Mouse (Mus musculus) heart, adult 11 months (tissue): Measurements from ENCODE around the gene Vmn1r198.
"Not testable (repeated sequence)": the region's sequence is repeated elsewhere in the genome, so short reads cannot be mapped to it uniquely, and the experiment has no call there.

Experiments
- DNase-seq: peaks from one replicate; pipeline ENCODE4 v3.0.0; 2022

The Vmn1r198 gene

DNA sequence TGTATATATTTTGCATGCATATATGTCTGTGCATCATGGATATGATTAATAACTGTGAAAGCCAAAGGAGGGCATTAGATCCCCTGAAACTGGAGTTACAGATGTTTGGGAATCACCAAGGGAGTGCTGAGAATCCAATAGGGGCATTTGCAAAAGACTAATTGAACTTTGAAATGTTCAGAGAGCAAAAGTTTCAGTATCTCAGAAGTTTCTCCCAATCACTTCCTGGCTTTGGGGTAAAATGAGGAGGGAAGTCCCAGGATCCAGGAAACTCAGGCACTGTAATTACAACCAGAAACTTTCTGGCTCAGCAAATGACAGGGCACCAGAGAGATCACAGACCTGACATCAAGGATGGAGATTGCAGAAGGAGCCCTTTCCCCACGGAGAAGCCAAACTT, at the start of gene Vmn1r198:
Gene Vmn1r198 (plus strand): TSS at position 301 of the 400 bp plus-strand sequence.
- DNase-seq: no peak

DNA sequence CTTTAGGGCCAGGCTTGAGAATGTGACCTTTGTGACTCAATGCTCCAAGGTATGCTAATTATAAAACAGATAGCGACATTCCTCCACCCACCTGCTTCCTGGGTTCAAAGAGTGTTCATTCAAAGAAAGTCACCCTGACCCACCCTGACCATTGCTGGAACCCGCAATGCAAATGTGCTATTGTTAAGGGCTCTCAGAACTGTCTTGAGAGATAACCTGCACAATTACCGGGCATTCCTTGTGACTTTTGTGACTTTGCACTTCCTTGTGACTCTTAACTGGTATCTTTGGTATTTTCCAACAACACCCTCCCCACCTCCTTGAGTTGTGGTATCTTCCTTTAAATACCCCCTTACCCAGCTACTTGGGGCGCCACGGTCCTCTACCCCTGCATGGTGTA, 42.1 kb upstream of the Vmn1r198 start:
- not testable (repeated sequence) for DNase-seq

DNA sequence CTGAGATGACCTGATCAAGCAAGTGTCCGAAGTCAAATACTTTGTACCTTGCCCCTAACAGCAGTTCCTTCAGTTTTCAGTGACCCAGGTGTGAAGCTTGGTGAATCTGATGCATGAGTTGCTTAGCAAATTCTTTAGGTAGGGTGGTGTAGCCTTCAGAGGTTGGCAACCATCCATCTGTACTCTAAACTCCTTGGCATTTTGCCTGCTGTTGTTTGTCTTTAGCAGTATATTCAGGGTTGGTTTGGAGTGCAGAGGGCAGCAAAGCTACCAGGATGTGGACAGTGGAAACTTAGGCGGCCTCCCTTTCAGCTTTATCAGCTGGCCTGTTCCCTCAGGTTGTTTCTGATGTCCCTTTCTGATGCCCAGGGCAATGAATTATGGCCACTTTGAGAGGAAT, 34.8 kb upstream of the Vmn1r198 start:
- no peak for DNase-seq

DNA sequence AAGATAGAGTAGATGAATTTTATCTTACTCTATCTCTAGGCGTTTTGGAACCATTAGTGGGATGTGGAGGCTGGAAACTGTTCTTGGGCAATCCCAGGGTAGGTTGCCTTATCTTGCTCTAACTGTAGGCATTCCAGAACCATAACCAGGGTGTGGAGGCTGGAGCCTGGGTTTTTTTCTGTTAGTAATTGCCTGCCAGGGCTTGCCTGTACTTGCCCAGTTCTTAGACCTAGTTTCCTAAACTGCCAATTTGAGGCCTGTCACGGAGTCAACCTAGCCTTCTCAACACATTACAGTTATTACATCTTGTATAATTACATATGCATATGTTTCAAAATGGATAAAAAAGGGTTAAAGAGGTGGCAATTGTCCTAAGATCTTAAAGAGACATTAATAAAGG, 32.8 kb upstream of the Vmn1r198 start:
- DNase-seq: no peak

DNA sequence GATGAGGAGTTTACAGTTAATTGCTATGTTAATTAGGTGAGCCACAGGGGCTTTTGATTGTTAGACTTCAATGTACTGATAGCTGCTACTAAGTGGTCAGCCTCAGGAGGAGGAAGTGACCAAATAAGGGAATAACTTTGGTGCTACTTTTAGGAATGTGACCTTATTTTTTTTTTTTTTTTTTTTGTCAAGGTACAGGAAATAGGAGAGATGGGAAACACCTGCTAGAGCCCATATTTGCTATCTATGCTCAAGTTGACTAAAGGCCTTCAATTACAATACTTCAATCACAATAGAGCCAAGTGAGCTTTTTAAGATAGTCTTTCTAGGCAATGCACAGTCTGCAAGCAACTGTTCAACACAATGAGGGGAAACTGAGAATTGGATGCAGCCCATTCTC, 30.1 kb upstream of the Vmn1r198 start:
- no peak for DNase-seq

DNA sequence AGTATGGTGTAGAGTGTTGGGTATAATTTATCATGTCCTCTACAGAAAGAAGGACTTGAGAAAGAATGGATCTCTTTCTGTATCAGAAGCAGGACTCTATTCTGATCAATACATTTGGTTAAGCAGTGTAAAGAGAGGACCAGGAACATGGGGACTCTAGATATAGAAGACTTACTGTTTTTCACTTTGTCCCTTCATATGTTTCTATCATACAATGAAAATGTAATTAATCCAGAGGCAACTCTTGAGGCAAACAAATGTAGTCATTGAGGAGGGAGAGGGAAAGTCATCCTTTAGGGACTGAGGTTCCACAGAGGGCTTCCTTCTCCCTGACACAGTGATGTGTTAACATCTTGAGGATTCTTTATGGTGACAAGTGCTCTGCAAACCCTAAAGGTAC, 25.9 kb upstream of the Vmn1r198 start, which contains the start of gene Vmn1r197:
Gene Vmn1r197 (plus strand): TSS at position 301 of the 400 bp plus-strand sequence.
- DNase-seq: no peak

DNA sequence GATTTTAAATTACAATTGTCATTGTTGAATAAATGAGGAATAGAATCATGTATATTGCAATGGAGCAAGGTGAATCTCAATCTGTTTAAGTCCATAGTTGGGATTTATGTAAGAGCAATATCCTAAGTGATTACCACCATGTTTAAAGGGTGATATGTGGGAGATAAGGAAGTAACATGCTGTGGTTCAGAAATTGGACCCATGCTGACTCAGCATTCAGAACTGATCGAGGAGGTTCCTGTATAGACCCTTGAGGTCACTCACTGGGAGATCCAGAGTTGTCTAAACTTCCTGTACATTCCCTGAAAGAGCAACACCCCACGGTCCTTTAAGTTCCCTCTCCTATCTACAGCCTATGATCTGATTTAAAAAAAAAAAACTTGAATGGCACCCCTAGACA, 16.9 kb upstream of the Vmn1r198 start:
- DNase-seq: no peak

DNA sequence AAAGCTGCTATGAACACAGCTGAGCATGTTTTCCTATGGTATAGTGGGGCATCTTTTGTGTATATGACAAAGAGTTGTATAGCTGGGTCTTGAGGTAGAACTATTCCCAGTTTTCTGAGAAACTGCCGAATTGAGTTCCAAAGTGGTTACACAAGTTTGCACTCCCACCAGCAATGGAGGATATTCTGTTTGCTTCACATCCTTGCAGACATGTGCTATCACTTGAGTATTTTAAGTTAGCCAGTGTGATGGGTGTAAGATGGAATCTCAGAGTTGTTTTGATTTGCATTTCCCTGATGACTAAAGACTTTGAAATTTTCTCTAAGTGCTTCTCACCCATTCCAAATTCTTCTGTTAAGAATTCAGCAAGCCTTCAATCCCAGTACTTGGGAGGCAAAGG, 14.6 kb upstream of the Vmn1r198 start:
- no peak for DNase-seq

DNA sequence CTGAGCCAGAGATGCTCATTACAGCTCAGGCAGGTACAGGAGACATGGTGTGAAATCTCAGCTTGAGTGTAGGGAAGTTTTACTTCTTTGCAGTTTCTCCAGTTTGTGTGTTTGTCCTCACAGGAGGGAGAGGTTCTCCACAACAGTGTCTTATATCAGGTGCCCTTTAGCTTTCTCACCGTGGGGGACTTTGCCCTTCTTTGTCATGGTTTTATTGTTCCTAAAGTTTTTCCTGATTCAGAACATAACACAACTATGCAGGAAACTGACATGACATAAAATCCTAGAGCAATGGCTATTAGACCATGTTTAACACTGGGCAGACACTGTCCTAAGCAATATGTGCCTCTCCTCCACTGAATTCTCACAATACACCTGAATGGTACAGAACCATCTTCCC, 649 bp downstream of the Vmn1r198 start:
- no peak for DNase-seq

DNA sequence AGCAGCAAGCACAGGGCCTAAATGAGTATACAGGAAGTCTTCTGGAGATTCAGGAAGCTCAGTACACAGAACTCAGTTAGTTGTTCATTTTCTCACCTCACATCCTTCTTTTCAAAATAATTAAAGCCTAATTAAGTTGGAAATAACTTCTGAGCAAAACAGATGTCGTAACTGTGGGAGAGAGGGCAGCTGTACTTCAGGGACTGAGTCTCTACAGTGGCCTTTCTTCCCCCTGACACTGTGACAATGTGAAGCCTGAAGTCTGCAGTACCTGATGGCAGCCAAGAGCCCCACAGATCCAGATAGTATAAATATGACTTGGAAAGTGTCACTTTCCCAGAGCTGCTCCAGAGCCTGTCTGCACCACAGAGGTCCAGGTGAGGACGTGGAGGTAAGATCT, 29.4 kb downstream of the Vmn1r198 start, which contains the start of gene Vmn1r199:
Gene Vmn1r199 (plus strand): TSS at position 301 of the 400 bp plus-strand sequence.
- no peak for DNase-seq

DNA sequence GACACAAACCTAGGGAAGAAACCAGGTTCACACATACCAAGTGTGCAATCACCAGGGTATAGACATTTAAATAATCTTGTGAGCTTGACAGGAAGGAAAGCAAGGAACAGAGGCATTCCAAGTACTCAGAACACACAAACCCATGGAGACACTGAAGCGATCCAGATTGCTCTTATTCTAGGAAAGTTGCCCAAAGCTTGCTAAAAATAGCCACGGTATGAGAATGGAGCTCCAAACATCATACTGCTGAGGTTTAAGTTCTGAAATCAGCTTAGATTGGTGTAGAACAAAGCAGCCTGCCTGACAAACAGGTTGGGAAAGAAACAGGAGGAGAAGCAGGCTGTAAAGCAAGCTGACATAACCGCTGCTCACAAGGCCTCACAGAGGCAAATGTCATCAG, 31.0 kb downstream of the Vmn1r198 start:
- not testable (repeated sequence) for DNase-seq

DNA sequence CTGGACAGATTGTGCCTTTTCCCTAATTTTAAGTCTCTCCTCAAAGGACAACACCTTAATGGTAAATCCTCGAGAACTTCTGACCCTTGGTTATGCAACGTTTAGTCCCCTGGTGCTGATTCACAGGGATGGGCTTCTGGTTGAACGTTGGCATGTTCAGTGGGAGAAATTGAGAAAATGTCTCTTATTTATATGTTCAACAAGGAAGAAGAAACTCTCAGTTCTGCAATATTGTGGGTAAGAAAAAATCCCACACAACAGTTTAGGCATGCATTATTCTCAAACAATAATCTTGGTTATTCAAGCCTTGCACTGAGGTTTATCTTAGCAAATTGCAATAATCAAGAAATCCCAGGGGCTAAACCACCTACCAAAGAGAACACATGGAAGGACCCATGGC, 33.2 kb downstream of the Vmn1r198 start:
- no peak for DNase-seq

DNA sequence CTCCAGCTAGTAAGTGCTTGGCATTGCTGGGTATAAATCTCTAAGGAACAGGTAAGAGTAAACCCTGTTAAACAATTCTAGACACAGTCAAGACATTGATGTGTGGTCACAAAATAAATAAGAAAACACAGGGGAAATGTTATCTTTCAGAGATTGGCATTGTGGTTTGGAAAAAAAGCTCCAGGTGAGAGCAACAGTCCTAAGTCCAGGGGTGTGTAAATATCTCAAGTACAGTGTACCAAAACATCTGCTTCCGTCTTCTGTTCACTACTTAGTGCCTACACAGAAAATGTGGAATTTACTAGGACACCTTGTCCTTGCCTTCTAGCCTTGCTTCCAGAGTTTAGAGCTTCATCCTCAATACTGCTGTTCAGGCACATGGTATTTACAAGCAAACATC, 36.9 kb downstream of the Vmn1r198 start:
- no peak for DNase-seq

DNA sequence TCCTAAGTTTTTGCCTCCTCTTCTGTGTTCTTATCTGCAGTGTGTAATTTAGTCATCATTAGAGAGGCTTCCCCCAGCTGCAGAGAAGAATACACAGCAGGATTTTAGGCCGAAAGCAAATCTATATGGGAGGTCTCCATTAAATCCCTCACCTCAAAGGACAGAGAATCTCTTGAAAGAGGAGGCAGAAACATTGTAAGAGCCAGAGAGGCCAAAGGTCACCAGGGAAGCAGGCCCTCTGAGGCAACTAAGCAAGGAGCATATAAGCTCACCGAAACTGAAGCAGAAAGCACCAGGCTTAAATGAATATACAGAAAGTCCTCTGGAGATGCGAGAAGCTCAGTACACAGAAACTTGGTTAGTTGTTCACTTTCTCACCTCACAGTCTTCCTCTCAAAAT, 39.9 kb downstream of the Vmn1r198 start, which contains the start of gene Vmn1r200:
Gene Vmn1r200 (plus strand): TSS at position 301 of the 400 bp plus-strand sequence.
- DNase-seq: no peak

DNA sequence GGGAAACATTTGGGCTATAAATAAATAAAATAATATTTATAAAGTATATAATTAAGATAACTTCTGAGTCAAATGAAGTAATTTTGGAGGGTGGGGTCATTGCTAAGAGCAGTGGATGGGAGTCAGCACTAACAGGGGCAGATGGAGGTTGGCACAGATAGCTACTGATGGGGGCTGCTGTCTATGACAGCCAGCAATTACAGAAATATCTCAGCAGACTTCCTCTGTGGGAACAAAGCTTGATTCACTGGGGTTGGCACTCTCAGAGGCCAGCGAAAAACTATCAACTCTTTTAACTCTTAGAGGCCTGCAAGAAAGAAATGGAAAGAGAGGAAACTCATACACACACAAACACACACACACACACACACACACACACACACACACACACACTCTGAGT, 52.8 kb downstream of the Vmn1r198 start:
- DNase-seq: no peak
